Mouse (Mus musculus) spleen, adult 10 weeks (tissue): ENCODE results near the gene Zpr1. TPM values are rescaled to one million over a fixed set of nuclear protein-coding genes. Genes with fewer than 3 reads are reported as not detected.

Experiments used
- polyA plus RNA-seq: library from polyadenylated mRNA; stranded (reverse); fragments of 350-450 nt; fragmentation: Illumina TruSeq; extraction: RNeasy Lipid Tissue Mini Kit (QIAGEN cat#74804); gene quantifications from one replicate; pipeline ENCODE4 v1.2.3, GENCODE M21; 2015; ENCODE audit warnings: low replicate concordance; ENCODE audit not compliant: insufficient read depth

Gene Zpr1
- 66.0 TPM for polyA plus RNA-seq

DNA sequence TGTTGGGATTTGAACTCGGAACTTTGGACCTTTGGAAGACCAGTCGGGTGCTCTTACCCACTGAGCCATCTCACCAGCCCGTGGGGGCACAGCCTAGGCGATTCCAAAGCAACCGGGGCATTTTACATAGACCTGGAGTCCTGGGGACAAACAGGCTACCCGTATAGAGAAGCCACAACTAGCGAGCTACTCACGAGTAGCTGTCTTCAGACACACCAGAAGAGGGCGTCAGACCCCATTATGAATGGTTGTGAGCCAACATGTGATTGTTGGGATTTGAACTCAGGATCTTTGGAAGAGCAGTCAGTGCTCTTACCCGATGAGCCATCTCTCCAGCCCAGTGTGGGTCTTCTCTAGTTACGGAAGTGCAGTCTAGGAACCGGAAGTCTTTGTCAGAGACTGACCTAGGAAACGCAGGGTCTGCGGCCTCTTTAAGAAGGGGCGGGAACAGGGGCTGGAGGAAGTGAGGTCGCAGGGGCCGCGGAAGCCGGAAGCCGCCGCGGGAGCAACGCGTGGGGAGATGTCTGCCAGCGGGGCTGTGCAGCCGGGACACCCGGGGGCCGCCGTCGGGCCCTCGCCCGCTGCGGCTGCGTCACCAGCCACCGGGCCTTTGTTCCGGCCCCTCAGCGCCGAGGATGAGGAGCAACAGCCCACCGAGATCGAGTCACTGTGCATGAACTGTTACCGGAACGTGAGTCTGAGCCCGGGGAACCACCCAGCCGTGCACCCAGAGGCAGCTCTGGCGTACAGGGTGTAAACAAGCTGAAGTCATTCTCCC, at the start of gene Zpr1:
Zpr1 (plus strand) TSS at position 388 of the 778 bp plus-strand sequence.

DNA sequence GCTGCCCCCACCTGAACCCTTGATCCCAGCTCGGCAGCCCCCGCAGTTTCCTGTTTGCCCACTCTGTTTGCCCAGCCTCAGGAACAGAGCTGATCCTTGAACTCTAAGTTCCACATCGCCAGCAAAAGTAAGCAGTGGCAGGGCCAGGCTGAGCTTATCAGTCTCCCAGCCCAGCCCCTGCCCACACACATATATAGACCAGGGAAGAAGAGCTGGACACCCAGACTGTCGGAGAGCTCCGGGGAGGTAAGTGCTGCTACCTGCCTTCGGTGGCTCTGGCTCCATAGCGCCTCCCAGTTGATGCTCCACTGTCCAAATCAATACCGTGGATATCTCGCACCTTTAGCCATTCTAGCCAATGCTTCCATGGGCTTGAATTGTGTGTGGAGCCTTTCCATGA, 44.4 kb upstream of the Zpr1 start, which contains the start of gene Apoa1:
Apoa1 (plus strand) TSS at position 90 of the 400 bp plus-strand sequence.

DNA sequence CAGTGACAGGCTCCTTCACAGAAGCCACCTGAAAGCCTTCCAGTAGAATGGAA, 37.4 kb upstream of the Zpr1 start, which contains the start of gene Apoc3:
Apoc3 (minus strand) TSS at position 41 of the 53 bp plus-strand sequence.

DNA sequence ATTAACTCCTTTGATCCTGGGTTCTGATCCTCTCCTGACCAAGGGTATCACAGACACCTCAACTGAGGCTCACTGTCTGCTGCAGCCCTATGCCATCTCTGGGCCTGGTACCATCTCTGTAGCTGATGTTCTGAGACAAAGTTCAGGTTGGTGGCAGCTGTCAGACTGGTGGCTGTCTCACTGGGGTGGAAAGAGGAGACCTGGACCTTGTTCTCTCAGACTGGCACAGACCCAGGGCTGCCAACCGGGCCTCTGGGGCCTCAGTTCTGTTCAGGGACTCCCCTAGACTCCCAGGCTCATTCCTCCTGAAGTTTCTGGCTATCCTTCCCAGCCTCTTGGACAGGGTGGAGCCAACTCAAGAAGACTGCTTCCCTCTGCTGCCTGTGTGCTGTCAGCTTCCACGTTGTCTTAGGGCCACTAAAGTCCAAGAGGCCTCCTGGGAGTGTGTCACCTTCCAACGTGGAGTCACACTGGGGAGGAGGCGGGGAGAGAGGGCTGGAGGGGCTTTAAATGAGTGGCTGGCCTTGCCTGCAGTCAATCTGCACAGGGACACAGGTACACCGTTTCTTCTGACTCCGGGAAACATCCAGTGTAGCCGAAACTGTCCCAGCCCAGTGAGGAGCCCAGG, 32.2 kb upstream of the Zpr1 start, which contains the start of gene Apoa4:
Apoa4 (plus strand) TSS at position 171 of the 628 bp plus-strand sequence.

DNA sequence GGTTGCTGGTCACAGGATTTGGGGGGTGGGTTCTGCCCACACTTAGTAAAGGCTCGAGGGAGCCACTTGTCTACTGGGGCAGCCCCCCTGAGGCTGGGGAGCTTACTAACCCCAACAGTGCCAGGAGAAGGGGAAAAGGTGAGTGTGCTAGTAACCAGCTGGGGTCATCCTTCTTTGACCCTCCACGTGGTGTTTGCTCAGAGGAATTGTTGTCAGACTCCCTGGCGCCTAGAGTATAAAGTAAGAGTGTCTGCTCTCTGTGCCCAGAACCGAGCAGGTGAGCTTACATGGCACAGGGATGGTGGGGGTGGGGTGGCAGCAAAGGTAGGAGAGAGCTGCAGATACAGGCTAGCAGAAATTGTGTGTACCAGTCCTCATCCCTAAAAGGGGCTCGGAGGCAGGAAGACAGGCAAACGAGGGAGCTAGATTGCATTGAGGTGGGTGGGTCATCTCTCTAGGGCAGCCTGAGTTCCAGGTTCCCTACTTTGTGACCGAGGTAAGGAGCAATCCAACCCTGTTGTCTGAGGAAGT, 4.5 kb upstream of the Zpr1 start, which contains the start of gene Apoa5:
Apoa5 (plus strand) TSS at position 291 of the 531 bp plus-strand sequence.

DNA sequence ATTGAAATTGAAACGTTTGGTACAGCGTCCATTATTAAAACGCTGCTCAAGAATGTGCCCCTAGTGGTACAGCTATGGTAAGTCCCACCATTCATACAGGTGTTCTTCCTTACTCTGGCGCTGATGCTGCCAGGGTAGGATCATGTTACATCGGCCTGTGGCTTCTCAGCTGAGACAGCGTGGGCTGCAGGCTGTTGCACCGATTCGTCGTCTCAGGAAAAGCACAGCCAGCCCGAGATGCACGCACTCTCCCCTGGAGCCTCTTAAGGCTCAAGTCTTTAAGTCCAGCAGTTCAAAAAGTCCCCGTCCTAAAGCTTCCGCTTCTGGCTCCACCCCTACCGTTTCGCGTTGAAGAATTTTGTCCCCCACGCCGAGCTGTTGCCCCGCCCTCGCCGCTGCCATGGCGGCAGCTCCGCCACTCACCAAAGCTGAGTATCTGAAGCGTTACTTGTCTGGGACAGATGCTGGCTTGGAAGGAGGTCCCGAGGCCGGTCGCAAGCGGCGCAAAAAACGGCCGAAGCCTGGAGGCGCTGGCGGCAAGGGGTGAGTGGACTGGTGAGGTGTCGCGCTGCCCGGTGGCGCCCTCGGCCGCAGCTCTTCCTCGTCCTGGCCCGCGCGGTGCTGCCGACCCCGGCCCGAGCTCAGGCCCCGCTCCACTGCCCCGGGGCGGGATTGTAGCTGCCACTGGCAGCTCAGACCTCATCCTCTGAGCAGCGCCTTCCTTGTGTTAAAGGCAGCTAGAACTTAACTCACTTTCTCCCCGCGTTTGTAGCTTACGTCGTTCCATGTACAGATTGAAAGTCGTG, 10.0 kb downstream of the Zpr1 start, which contains the start of gene Bud13:
Bud13 (plus strand) TSS at position 378 of the 806 bp plus-strand sequence.

DNA sequence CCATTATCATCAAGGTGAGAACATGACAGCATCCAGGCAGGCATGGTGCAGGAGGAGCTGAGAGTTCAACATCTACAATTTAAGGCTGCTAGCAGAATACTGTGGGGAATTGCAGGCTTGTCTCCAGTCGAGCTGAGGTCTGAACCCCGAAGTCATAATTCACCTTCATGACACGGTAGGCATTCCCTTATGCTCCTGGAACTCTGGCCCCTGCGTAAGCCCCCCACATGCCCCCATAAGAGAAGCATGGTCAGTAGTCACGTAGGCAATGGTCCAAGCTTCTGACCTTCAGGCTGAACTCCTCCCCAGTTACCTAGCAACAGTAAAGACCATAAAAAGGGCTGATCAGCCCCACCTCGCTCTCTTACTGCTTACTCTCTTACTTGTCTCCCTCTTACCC, 47.0 kb downstream of the Zpr1 start, which contains the start of gene 4931429L15Rik:
4931429L15Rik (minus strand) TSS at position 101 of the 400 bp plus-strand sequence.

Other genes starting within 250 kb of the Zpr1 start
- gene Apoa1, start 44.5 kb upstream of the Zpr1 start, polyA plus RNA-seq = not detected
- not detected for gene Apoc3, start 37.4 kb upstream of the Zpr1 start, polyA plus RNA-seq
- gene Apoa4, start 32.4 kb upstream of the Zpr1 start, polyA plus RNA-seq = 0.29 TPM
- gene Apoa5, start 4.4 kb upstream of the Zpr1 start, polyA plus RNA-seq = not detected
- gene Bud13, start 9.9 kb downstream of the Zpr1 start, polyA plus RNA-seq = 14.8 TPM
- not detected for gene 4931429L15Rik, start 46.9 kb downstream of the Zpr1 start, polyA plus RNA-seq